Mouse (Mus musculus) stomach, embryonic 16.5 days (tissue): ENCODE measurements around the gene Uhmk1. TPM values are rescaled to one million over a fixed set of nuclear protein-coding genes. Genes with fewer than 3 reads are reported as not detected.

Source experiments
- ATAC-seq: fragments of 200-750 bp; cut with Nextera tagmentation; 2 replicates; pipeline ENCODE4 v1.8.0; 2017; ENCODE audit warnings: moderate number of reproducible peaks, moderate TSS enrichment; ENCODE audit not compliant: insufficient read depth, low FRiP score
- H3K27ac ChIP-seq: fragments of 300-500 bp; sonication (generic); 2 replicates; pipeline ENCODE4 v1.5.1; 2014; ENCODE audit warnings: low read length
- H3K27me3 ChIP-seq: fragments of 300-500 bp; sonication (generic); 2 replicates; pipeline ENCODE4 v1.6.1; 2014; ENCODE audit warnings: low read length, control low read depth, mixed read lengths; ENCODE audit not compliant: control insufficient read depth, insufficient read depth
- H3K36me3 ChIP-seq: fragments of 300-500 bp; sonication (generic); 2 replicates; pipeline ENCODE4 v1.6.1; 2014; ENCODE audit warnings: low read length; ENCODE audit not compliant: control insufficient read depth, insufficient read depth
- H3K4me1 ChIP-seq: fragments of 300-500 bp; sonication (generic); 2 replicates; pipeline ENCODE4 v1.6.1; 2014; ENCODE audit warnings: low read length, control low read depth, mixed read lengths; ENCODE audit not compliant: control insufficient read depth, insufficient read depth
- H3K4me2 ChIP-seq: fragments of 300-500 bp; sonication (generic); 2 replicates; pipeline ENCODE4 v1.6.1; 2014; ENCODE audit warnings: low read depth, low read length, mixed read lengths
- H3K4me3 ChIP-seq: fragments of 300-500 bp; sonication (generic); replicated peaks from 2 replicates; pipeline ENCODE4 v1.5.1; 2014; ENCODE audit warnings: mild to moderate bottlenecking, low read length
- H3K9ac ChIP-seq: fragments of 300-500 bp; sonication (generic); 2 replicates; pipeline ENCODE4 v1.6.1; 2014; ENCODE audit warnings: low read length
- H3K9me3 ChIP-seq: fragments of 300-500 bp; sonication (generic); replicated peaks from 2 replicates; pipeline ENCODE4 v1.6.1; 2016; ENCODE audit warnings: low read length, control low read depth; ENCODE audit not compliant: control insufficient read depth
- WGBS: fragments of 180-500 bp; shearing (Covaris S2); extraction: QIAGEN DNeasy Blood & Tissue Kit; methylation state at CpG from one replicate; pipeline ENCODE4 v1.1.7; 2014; 5-methylcytosine and 5-hydroxymethylcytosine counted together
- polyA plus RNA-seq: library from polyadenylated mRNA; unstranded; fragments of >200 nt; fragmentation: Nextera tagmentation; extraction: Ambion mirVana; gene quantifications from 2 replicates; pipeline ENCODE4 v1.2.1, GENCODE M21; 2015

The Uhmk1 gene
- polyA plus RNA-seq, 1 experiment from 2014 or later: 7.3 TPM

- H3K27me3 ChIP-seq: no peaks in the 10 kb centered on the region
- peak overlapping the region; percentile 73; the same call in 1 of the 2 replicates for H3K27ac ChIP-seq
- H3K4me1 ChIP-seq: peaks cover 5% of the 10 kb centered on the region
- H3K36me3 ChIP-seq: peaks cover 8% of the 10 kb centered on the region
- 73% methylated on average over 3 of the region's 3 CpGs for WGBS
- ATAC-seq: peak; percentile 29; the same call in 1 of the 2 replicates
- no peak overlapping the region for H3K4me3 ChIP-seq
- H3K9me3 ChIP-seq: no peaks in the 10 kb centered on the region
- no peak overlapping the region for H3K9ac ChIP-seq
- H3K4me2 ChIP-seq: no peak overlapping the region
Measured at GRCm38 (mm10) chr1:170163398-170163943, 51.7 kb downstream of the Uhmk1 start.

GRCm38 (mm10) chr1:170161852-170162251 lies 53.3 kb downstream of the Uhmk1 start:
- Histone ChIP-seq H3K4me2 (no peak overlapping the region), H3K4me3 (no peak overlapping the region), H3K27ac (peak overlapping the region; percentile 46; the same call in 1 of the 2 replicates), H3K9me3 (no peaks in the 10 kb centered on the region), H3K9ac (no peak overlapping the region), H3K27me3 (no peaks in the 10 kb centered on the region), H3K4me1 (peaks cover 5% of the 10 kb centered on the region), H3K36me3 (peaks cover 10% of the 10 kb centered on the region)
- no peak for ATAC-seq
- 69% methylated on average over 6 of the region's 6 CpGs for WGBS

GRCm38 (mm10) chr1:170160397-170160938 lies 54.7 kb downstream of the Uhmk1 start:
- ATAC-seq: no peak
- peaks cover 5% of the 10 kb centered on the region for H3K4me1 ChIP-seq
- H3K4me3 ChIP-seq: no peak overlapping the region
- H3K4me2 ChIP-seq: no peak overlapping the region
- H3K27me3 ChIP-seq: no peaks in the 10 kb centered on the region
- H3K9ac ChIP-seq: no peak overlapping the region
- no peak overlapping the region for H3K27ac ChIP-seq
- H3K36me3 ChIP-seq: peaks cover 13% of the 10 kb centered on the region
- H3K9me3 ChIP-seq: no peaks in the 10 kb centered on the region
- 60% methylated on average over 3 of the region's 3 CpGs for WGBS

- no peaks in the 10 kb centered on the region for H3K27me3 ChIP-seq
- 88% methylated on average over 2 of the region's 2 CpGs for WGBS
- H3K36me3 ChIP-seq: peaks cover 16% of the 10 kb centered on the region; the same call in 1 of the 2 replicates
- peaks cover 5% of the 10 kb centered on the region for H3K4me1 ChIP-seq
- no peak overlapping the region for H3K27ac ChIP-seq
- H3K4me3 ChIP-seq: no peak overlapping the region
- H3K4me2 ChIP-seq: no peak overlapping the region
- no peak for ATAC-seq
- no peak overlapping the region for H3K9ac ChIP-seq
- no peaks in the 10 kb centered on the region for H3K9me3 ChIP-seq
Measured at GRCm38 (mm10) chr1:170159707-170160106, 55.5 kb downstream of the Uhmk1 start.

GRCm38 (mm10) chr1:170155761-170156160 lies 59.4 kb downstream of the Uhmk1 start:
- 58% methylated on average over 5 of the region's 5 CpGs for WGBS
- Histone ChIP-seq H3K4me1 (no peaks in the 10 kb centered on the region), H3K36me3 (peaks cover 13% of the 10 kb centered on the region; the same call in 1 of the 2 replicates), H3K4me2 (no peak overlapping the region), H3K27ac (no peak overlapping the region), H3K9ac (no peak overlapping the region), H3K4me3 (no peak overlapping the region), H3K27me3 (no peaks in the 10 kb centered on the region), H3K9me3 (no peaks in the 10 kb centered on the region)
- ATAC-seq: no peak

GRCm38 (mm10) chr1:170155298-170155697 lies 59.9 kb downstream of the Uhmk1 start:
- H3K4me3 ChIP-seq: no peak overlapping the region
- WGBS: 78% methylated on average over 2 of the region's 2 CpGs
- H3K27ac ChIP-seq: no peak overlapping the region
- ATAC-seq: no peak
- no peak overlapping the region for H3K4me2 ChIP-seq
- H3K9me3 ChIP-seq: no peaks in the 10 kb centered on the region
- H3K27me3 ChIP-seq: no peaks in the 10 kb centered on the region
- no peak overlapping the region for H3K9ac ChIP-seq
- H3K4me1 ChIP-seq: no peaks in the 10 kb centered on the region
- peaks cover 16% of the 10 kb centered on the region for H3K36me3 ChIP-seq

- peaks cover 20% of the 10 kb centered on the region for H3K36me3 ChIP-seq
- H3K27ac ChIP-seq: no peak overlapping the region
- H3K9ac ChIP-seq: no peak overlapping the region
- WGBS: 84% methylated on average over 8 of the region's 8 CpGs
- no peaks in the 10 kb centered on the region for H3K4me1 ChIP-seq
- no peak overlapping the region for H3K4me3 ChIP-seq
- H3K4me2 ChIP-seq: no peak overlapping the region
- no peaks in the 10 kb centered on the region for H3K9me3 ChIP-seq
- no peaks in the 10 kb centered on the region for H3K27me3 ChIP-seq
- no peak for ATAC-seq
Measured at GRCm38 (mm10) chr1:170153986-170154385, 61.2 kb downstream of the Uhmk1 start.

GRCm38 (mm10) chr1:170152552-170152951 lies 62.6 kb downstream of the Uhmk1 start:
- 0 out of 2 replicates have a peak, but pooled peaks cover 3% of the 10 kb centered on the region for H3K4me1 ChIP-seq
- ATAC-seq: no peak
- 91% methylated on average over 2 of the region's 2 CpGs for WGBS
- H3K27ac ChIP-seq: no peak overlapping the region
- no peaks in the 10 kb centered on the region for H3K27me3 ChIP-seq
- no peak overlapping the region for H3K4me2 ChIP-seq
- no peaks in the 10 kb centered on the region for H3K9me3 ChIP-seq
- no peak overlapping the region for H3K4me3 ChIP-seq
- H3K36me3 ChIP-seq: peaks cover 20% of the 10 kb centered on the region
- no peak overlapping the region for H3K9ac ChIP-seq

GRCm38 (mm10) chr1:170150870-170151269 lies 64.3 kb downstream of the Uhmk1 start:
- Histone ChIP-seq H3K4me1 (0 out of 2 replicates have a peak, but pooled peaks cover 3% of the 10 kb centered on the region), H3K27ac (no peak overlapping the region), H3K9ac (no peak overlapping the region), H3K27me3 (no peaks in the 10 kb centered on the region), H3K4me2 (no peak overlapping the region), H3K4me3 (no peak overlapping the region), H3K36me3 (peaks cover 16% of the 10 kb centered on the region), H3K9me3 (no peaks in the 10 kb centered on the region)
- WGBS: 82% methylated on average over 6 of the region's 6 CpGs
- ATAC-seq: no peak
